Mouse (Mus musculus): ENCODE measurements around the gene Mcts2. TPM values are rescaled to one million over a fixed set of nuclear protein-coding genes. Genes with fewer than 3 reads are reported as not detected.

Gene Mcts2
- polyA plus RNA-seq, 1 experiment from 2014 or later: 24.2 TPM

Other genes with a start within 250 kb of the Mcts2 start
- gene Defb23, start 222.4 kb upstream of the Mcts2 start, polyA plus RNA-seq (2015; fragmentation: Nextera tagmentation; extraction: Ambion mirVana): not detected in 2 replicates
- not detected in 2 replicates for gene Defb20, start 210.0 kb upstream of the Mcts2 start, polyA plus RNA-seq (2015; fragmentation: Nextera tagmentation; extraction: Ambion mirVana)
- gene Defb22, start 196.9 kb upstream of the Mcts2 start, polyA plus RNA-seq (2015; fragmentation: Nextera tagmentation; extraction: Ambion mirVana): not detected in 2 replicates
- not detected in 2 replicates for gene Defb26, start 175.3 kb upstream of the Mcts2 start, polyA plus RNA-seq (2015; fragmentation: Nextera tagmentation; extraction: Ambion mirVana)
- gene Defb28, start 168.8 kb upstream of the Mcts2 start, polyA plus RNA-seq (2015; fragmentation: Nextera tagmentation; extraction: Ambion mirVana): not detected in 2 replicates
- not detected in 2 replicates for gene Defb29, start 146.9 kb upstream of the Mcts2 start, polyA plus RNA-seq (2015; fragmentation: Nextera tagmentation; extraction: Ambion mirVana)
- not detected in 2 replicates for gene Gm17416, start 117.7 kb upstream of the Mcts2 start, polyA plus RNA-seq (2015; fragmentation: Nextera tagmentation; extraction: Ambion mirVana)
- gene Defb21, start 114.3 kb upstream of the Mcts2 start, polyA plus RNA-seq (2015; fragmentation: Nextera tagmentation; extraction: Ambion mirVana): not detected in 2 replicates
- not detected in 2 replicates for gene Defb19, start 106.7 kb upstream of the Mcts2 start, polyA plus RNA-seq (2015; fragmentation: Nextera tagmentation; extraction: Ambion mirVana)
- gene Defb45, start 87.6 kb upstream of the Mcts2 start, polyA plus RNA-seq (2015; fragmentation: Nextera tagmentation; extraction: Ambion mirVana): not detected in 2 replicates
- not detected in 2 replicates for gene Defb36, start 82.7 kb upstream of the Mcts2 start, polyA plus RNA-seq (2015; fragmentation: Nextera tagmentation; extraction: Ambion mirVana)
- 0.92 and 1.1 TPM in 2 replicates for gene Defb25, start 64.0 kb upstream of the Mcts2 start, polyA plus RNA-seq (2015; fragmentation: Nextera tagmentation; extraction: Ambion mirVana)
- gene Rem1, start 60.1 kb upstream of the Mcts2 start, polyA plus RNA-seq (2015; fragmentation: Nextera tagmentation; extraction: Ambion mirVana): 5.2 and 7.4 TPM in 2 replicates
- 143 and 150 TPM in 2 replicates for gene H13, start 17.6 kb upstream of the Mcts2 start, polyA plus RNA-seq (2015; fragmentation: Nextera tagmentation; extraction: Ambion mirVana)
- gene Id1, start 49.2 kb downstream of the Mcts2 start, polyA plus RNA-seq (2015; fragmentation: Nextera tagmentation; extraction: Ambion mirVana): 167 and 168 TPM in 2 replicates
- gene Cox4i2, start 67.1 kb downstream of the Mcts2 start, polyA plus RNA-seq (2015; fragmentation: Nextera tagmentation; extraction: Ambion mirVana): 33.9 and 36.2 TPM in 2 replicates
- gene Bcl2l1, start 144.7 kb downstream of the Mcts2 start, polyA plus RNA-seq (2015; fragmentation: Nextera tagmentation; extraction: Ambion mirVana): 96.2 and 96.7 TPM in 2 replicates
- 66.2 and 69.1 TPM in 2 replicates for gene Tpx2, start 160.9 kb downstream of the Mcts2 start, polyA plus RNA-seq (2015; fragmentation: Nextera tagmentation; extraction: Ambion mirVana)
- 0.90 and 4.2 TPM in 2 replicates for gene Mylk2, start 224.3 kb downstream of the Mcts2 start, polyA plus RNA-seq (2015; fragmentation: Nextera tagmentation; extraction: Ambion mirVana)
- gene Foxs1, start 246.2 kb downstream of the Mcts2 start, polyA plus RNA-seq (2015; fragmentation: Nextera tagmentation; extraction: Ambion mirVana): 3.5 and 5.9 TPM in 2 replicates